Mouse (Mus musculus) frontal cortex, postnatal 36 days (tissue): Measurements from ENCODE around the gene Klhl3.
A peak's percentile ranks its signal among the peaks of the same experiment; 100 is the strongest.

Experiments
- DNase-seq, 2 experiments: peaks; one replicate each; pipeline ENCODE4 v3.0.0; 2022; ENCODE audit warnings: low spot score in 2 of 2

The Klhl3 gene

DNA sequence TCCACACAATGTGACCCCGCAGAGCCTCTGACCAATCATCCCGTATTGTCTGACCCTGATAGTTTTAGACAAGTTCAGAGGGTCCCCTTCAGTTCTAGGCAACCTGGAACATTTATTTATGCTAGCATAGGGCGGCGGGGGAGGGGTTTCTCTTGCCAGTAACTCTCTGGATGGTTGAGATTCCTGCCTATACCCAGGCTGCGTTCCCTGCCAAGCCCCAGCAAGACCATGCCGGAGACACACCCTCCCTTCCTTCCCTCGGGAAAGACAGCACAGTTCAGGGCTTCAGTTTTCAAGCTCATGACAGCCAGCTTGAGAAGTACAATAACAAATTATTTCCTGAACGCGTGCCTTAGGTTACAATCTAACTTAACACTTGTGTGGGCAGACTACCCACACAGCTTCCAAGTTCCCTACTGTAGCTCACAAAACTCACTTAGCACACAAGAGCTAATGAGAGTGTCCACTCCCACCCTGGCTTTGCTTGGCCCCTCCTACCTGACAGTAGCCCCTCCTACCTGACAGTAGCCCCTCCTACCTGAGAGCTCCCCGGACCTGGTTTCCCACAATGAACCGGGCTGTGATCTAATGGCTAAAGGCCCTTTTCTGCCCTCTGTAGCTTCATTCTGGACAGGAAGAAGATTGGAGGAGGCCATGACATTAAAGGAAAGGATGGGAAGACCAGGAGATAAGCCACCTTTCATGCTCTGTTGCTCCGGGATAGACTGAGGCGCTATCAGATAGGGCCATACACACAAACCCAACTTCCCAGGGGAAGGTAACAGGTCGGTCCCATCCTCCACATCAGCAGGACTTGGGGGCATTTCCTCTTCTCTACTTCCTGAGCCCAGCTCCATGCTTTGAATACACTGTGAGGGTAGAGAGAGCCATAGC is 46.6 kb downstream of the Klhl3 start:
- DNase-seq: no peak

DNA sequence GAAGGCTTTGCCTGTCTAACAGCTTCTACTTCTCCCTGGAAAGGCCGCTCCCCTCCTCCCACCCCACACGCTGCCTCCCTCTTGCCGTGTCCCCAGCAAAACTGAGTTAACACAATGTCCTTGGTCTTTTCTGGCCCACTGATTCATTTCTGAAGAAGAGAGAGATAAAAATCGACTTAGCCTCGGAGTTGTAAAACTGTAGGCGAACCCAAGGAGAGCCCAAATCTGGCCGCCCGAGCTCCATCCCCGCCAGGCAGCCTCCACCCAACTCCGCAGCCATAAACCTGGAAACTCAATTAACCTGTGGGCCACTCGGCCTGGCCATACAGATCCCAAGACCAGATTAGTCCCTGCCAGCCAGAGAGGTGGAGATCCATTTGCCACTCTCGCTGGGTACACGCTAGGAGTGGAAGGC is 47.3 kb downstream of the Klhl3 start:
- DNase-seq: peak in 1 of 2 experiments; percentile 37

DNA sequence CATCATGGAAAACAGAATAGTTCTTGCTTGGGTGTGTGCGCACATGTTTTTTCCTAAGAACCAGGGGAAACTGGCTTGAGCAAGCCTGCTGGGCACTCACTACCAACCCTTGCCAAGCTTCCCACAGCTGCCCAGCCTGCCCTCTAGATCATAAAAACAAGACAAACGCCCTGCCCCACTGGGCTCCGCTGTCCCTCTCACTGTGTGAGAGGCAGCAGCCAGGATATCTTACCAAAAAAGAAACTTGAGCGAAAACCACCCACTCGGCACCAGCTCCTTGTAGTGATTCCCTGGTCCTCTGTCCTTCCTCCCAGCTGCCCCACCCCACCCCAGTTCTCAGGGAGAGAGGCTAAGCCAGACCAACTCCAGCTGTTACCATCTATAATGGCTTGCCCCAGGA is 48.1 kb downstream of the Klhl3 start:
- peak; percentile 16 to 22 for DNase-seq

DNA sequence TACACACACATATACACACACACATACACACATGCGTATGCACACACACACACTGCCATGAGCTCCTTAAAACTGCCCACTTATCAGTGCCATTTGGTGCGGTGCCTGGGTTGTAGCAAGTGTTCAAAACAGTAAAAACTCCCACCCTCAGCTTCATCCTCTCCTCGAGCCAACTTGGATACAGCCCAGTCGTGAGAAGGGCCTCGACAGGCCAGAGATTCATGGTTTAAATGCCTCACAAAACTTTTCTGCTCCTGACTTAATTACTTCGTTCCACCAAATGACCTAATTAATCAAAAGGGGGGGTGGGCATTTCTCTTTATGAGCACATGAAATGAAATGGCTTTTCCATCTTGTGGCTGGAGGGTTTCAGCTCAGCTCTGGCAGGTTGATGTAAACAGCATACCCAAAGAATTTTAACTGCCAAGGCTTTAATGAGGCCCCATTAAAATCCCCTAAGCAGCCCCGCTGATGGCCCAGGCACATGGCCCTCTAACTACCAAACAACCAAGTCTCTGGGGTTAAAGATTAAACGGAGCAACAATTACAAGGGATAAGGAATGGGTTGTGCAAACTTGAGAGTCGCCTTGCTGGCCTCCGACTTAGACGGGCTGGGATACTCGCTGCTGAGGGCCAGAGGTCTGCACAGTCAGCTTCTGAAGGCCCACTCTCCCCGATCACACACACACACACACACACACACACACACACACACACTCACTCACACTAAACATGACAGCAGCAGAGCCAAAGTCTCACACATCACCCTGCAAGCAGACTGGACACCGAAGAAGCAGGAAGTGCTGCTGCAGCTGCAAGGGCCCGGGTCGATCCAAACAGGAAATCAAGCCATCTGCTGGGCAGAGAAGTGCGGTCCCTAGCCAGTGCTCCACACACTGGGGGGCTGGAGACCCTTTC is 55.2 kb downstream of the Klhl3 start:
- DNase-seq: no peak

DNA sequence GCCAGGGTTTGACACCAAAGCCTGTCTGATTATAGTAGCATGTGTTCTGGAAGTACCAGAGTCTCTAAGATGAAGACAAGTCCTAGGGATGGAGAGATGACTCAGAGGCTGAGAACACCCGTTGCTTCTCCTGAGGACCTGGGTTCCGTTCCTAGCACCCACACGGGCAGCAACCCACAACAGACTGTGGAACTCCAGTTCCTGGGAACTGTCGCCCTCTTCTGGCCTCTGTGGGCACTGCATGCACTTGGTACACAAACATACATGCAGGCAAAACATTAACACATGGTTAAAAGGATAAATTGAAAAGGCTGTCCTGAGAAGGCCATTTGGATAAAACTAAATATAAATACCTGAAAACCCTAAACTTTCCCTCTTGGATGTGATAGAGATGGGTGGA is 56.8 kb downstream of the Klhl3 start:
- DNase-seq: no peak

DNA sequence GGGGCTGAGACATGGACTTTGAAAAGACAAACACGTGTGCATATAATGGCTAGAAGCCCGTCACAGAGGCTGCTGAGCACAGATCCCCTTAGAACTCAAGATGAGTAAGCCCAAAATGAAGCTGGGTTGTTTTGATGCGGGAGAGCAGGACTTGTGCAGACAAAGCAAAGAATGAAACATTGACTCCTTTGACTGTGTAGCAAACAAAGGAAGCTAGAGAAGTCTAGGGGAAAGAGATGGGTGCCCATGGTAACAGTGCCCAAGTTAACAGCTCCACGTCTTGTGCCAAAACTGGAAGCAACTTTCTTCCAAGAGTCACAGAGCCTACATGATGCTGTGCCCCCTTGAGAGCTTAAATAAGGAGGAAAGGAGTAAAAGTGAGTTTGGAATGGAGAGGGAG is 59.8 kb downstream of the Klhl3 start:
- no peak for DNase-seq

DNA sequence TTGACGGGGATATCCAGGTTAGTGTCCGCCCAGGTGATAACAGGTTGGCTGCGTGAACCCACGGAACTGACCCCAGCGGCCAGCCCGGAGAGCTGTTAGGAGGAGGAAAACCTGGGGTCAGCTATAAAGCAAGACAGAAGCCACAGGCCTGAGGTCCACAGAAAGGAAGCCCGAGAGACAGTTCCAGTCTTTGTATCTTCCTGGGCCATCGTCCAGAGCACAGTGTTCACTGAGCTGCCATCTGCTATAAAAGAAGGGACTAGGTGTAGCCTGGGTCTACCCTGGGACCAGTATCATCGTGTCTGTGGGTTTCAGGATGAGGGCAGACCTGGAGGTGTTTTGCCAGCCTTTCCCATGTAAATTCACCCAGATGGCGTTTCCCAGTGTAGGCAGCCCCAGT is 61.7 kb downstream of the Klhl3 start:
- DNase-seq: no peak

DNA sequence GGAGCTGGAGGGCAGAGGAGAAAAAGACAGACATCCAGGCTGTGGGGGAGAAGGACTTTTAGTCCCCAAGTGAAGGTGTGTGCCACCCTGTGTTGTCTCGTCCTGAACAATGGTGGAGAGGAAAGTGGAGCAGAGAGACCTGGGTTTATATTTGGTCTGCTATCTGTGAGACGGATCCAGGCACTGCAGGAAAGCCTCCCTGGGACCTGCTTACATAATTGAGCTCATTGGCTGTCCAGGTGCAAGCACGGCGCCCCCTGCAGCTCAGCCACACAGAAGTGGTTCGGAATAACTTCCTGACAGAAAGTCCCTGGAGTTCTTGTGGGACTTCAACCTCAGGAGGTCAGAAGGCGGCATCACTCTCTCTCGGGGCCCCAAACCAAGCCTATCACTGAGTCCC is 62.1 kb downstream of the Klhl3 start:
- no peak for DNase-seq

DNA sequence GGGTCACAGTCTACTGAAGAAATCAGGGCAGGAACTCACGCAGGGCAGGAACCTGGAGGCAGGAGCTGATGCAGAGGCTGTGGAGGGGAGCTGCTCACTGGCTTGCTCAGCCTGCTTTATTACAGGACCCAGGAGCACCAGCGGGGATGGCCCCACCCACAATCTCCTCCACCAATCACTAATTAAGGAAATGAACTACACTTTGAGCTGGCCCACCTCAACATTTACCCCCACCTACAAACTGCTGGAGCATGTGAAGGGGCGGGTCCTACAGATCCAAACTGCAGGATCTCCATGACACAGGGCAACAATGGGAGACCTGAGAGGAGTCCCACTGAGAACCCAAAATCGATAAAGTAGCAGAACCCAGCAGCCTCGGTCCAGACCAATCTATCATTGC is 64.3 kb downstream of the Klhl3 start:
- DNase-seq: no peak

DNA sequence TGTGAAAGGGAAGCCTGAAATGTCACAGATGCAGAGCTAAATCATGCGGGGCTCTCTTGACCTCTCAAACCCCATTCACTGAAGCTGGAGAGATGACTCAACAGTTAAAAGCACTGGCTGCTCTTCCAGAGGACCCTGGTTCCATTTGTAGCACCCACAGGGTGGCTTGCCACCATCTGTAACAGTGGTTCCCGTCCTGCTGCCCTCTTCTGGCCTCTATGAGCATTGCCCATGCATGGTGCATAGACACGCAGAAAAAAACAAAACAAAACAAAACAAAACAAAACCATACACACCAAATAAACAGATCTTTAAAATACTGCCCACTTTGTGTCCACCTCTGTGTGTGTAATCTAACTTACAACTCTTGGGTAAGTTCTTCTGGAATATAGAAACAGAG is 65.3 kb downstream of the Klhl3 start:
- DNase-seq: no peak

DNA sequence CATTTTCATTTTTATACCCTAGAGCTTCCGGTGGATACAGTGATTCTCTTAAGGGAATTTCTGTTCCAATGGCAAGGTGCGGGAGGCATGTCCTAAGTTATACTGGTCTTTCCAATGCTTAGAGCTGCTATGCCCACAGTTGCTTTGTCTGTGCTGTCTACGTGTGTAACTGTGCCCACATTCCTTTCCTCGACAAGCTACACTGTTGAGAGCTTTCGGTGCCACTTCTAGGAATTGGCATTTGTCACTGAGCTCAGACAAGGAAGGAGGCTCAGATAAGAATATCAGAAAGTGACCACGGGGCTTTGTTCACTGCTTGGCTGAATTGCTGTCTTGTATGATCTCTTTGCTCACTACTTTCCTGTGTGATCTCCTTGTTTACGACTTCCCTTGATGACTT is 67.2 kb downstream of the Klhl3 start:
- no peak for DNase-seq

DNA sequence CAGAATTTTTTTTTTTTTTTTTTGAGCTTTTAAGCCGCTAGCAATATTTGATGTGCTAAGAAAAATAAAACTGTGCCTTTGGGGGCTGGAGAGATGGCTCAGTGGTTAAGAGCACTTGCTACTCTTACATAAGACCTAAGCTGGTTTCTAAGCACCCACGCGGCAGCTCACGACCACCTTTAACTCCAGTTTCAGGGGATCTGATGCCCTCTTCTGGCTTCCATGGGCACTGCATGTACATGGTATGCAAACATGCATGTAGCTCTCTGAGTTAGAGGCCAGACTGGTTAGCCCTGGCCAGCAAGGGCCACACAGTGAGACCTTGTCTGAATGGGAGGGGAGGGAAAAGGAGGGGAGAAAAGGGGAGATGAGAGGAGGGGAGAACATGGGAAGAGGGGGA is 68.1 kb downstream of the Klhl3 start:
- no peak for DNase-seq

DNA sequence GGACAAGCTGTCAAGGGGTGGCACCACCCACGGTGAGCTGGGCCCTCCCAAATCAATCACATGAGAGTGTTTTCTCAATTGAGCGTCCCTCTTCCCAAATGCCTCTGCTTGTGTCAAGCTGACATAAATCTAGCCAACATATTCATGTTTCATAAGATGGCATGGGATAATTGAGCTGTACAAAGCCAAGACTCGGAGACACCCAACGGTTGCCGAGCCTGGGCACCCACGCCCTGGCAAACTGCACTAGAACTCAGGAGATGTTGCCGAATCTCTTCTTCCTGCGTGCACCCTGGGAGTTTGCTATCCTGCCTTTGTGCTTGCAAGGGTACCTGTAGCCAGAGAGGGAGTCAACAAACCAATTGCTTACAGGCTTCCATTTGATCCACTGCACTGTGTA is 70.1 kb downstream of the Klhl3 start:
- peak in 1 of 2 experiments; percentile 52 for DNase-seq

DNA sequence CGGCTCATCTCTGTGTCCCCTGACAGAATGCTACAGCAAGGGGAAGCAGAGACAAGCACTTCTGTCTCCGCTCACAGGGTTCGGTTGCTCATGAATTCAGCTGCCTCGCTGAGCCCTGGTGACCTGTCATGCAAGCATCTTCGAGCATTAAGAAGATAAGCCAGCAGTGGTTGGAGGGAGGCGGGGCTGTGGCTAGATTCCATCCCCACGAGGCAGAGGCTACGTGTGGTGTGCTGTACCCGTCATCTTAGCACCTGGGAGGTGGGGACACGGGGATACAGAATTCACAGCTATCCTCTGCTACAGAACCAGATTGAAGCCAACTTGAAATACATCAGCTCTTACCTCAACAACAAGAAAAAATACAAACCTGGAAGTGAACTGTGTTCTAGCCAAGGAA is 73.3 kb downstream of the Klhl3 start:
- DNase-seq: no peak

DNA sequence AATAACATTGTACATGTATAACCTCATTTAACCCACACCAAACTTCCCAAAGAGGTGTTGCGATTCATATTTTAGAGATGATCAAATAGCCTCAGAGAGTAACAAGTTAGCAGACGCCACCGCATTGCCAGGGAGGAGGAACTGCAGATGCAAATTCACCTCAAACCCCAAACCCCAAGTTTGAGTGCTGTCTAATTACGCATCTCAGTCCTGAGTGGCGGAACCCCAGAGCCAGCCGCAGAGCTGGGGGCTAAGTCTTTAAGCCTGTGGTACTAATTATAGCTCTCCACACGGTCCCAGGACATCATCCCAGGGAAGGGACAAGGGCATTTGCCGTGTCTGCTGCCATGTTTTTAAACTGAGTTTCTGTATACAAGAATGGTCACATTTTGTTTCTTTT is 75.9 kb downstream of the Klhl3 start:
- DNase-seq: no peak

DNA sequence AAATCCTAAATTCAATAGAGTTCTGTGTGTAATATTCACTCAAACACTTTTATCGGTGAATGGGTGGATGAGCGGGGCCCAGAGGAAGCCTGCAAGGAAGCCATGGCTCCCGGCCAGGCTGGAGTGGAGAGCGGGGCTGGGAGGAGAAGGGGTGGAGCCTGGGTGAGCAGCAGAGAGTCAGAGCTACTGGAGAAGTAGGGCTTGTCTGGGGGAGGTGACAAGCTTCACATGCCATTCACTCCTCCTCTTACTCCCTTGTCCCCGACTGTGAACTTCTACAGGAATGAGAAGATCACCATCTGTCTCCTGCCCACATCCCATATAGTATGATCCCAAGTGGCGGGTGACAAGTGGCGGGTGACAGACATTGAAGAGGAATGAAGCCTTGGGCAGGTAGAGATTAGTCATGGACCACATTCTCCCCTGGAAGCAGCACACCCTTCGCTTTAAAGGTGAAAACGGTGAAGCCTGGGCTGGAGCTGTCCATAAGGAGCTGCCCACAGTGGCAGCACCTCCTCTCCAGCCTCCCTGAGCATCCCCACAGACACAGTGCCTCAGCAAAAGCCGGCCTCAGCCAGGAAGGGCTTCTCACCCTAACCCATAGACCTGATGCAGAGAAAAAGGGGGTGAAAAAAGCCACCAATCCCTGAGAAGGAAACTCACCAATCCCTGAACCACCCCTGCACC is 77.8 kb downstream of the Klhl3 start:
- peak; percentile 65 to 72 for DNase-seq

DNA sequence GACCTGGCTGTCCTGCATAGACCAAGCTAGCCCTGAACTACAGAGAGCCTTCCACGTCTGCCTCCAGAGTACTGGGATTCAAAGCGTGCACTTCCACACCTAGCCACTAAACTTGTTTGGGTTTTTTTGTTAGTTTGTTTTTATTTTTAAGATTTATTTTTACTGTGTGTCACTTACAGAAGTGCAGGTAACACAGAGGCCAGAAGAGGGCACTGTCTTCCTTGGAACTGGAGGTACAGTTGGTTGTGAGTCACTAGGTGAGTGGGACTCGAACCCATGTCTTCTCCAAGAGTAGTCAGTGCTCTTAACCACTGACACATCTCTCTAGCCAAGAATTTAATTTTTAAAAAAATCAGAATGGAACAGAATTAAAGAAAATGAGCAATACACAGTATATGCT is 78.4 kb downstream of the Klhl3 start:
- DNase-seq: no peak

DNA sequence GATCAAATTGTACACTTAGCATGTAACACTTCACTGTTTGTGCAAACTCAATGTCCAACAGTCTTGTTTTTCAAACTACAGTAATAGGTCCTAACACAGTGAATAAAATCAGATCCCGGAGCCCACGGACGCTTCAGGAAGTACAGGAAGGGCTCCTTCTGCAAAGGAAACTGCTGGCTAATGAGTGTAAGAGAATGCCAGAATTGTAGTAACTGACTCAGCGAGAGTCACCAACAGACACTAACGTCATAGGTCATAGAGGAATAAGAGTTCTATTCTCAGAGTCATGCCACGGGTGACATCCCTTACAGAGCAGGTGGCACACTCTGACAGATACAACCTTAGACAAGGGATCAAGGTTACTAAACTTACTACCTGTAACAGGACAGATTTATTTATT is 78.9 kb downstream of the Klhl3 start:
- DNase-seq: no peak

DNA sequence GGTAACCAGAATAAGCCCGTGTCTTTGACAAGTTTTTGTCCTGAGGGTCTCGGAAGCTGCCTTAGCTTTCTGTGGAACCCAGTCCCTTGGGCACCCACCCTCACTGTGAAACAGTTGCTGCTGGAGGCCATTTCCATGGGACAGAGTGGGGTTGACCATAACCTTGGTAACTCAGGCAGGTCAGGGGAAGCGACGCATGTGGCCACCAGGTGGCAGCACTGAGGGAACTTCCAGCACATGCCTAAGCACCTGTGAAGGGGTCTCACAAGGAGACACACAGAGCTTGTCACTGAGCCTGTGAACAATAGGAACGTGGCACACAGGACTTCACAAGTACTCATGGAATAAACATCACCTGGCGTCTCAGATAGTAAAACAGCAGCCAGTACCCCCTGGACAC is 81.6 kb downstream of the Klhl3 start:
- peak; percentile 54 to 57 for DNase-seq

DNA sequence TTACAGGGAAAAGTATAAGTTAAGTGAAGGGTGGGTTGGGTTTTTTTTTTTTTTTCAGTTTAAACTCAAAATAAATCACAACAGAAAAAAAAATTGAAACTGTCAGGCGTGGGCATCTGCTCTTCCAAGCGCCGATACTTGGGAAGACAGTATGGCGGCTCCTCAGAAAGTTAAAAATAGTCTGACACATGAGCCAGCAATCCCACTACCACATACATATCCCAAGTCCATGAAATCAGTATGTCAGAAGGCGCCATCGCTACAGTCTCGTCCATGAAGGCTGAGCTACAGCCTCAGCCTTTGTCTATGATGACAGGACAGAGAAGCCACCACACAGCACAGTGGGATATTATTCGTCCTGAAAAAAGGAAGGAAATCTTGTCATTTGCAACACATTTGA is 86.3 kb downstream of the Klhl3 start:
- DNase-seq: no peak

DNA sequence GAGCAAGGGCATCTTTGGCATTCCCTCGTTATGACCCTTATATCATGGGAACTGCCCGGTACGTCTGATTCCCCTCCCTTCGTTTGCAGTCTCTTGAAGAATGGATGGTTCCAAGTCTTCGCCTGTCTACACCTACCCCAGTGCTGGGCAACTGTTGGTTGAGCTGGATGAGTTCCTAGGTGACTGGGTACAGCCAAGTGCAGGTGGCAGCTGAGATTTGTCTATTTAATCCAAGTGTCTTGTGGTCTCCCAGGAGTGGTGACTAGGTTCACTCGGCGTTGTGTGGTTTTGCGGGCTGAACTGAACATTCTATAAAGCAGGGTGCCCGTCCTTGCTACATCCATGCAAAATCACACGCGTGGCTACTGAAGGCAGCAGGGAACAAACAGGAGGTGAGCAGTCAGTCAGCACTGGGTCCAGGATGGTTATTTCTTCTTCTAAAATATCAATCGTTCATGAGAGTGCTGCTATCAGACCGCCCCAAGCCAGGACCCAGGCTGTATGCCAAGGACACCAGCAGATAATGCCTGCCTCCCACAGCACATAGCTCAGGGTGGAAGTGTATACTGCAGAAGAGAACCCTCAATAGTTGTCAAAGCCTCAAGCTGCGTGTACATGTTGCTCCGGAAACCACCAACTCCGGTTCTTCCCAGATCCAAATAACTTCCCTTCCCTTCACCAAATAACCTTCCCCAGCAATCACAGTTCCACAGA is 87.5 kb downstream of the Klhl3 start:
- no peak for DNase-seq
